Mouse (Mus musculus): ENCODE measurements around the gene Lrrc75a.

The Lrrc75a gene

GRCm38 (mm10) chr11:62615456-62615855, 32.9 kb downstream of the Lrrc75a start:
- no peak for DNase-seq (ENCODE audit: low spot score)

- DNase-seq (ENCODE audit: low spot score) = no peak
Measured at GRCm38 (mm10) chr11:62614876-62615410, 33.4 kb downstream of the Lrrc75a start.

- DNase-seq (ENCODE audit: low spot score) = peak; percentile 86
Measured at GRCm38 (mm10) chr11:62613657-62614365, 34.5 kb downstream of the Lrrc75a start.

GRCm38 (mm10) chr11:62612604-62613003, 35.7 kb downstream of the Lrrc75a start:
- DNase-seq (ENCODE audit: low spot score) = no peak

GRCm38 (mm10) chr11:62610304-62610703, 38.0 kb downstream of the Lrrc75a start:
- no peak for DNase-seq (ENCODE audit: low spot score)

- DNase-seq (ENCODE audit: low spot score) = no peak
Measured at GRCm38 (mm10) chr11:62608826-62609675, 39.3 kb downstream of the Lrrc75a start.

- no peak for DNase-seq (ENCODE audit: low spot score)
Measured at GRCm38 (mm10) chr11:62607952-62608201, 40.4 kb downstream of the Lrrc75a start.

- DNase-seq (ENCODE audit: low spot score) = no peak
Measured at GRCm38 (mm10) chr11:62607170-62607951, 41.0 kb downstream of the Lrrc75a start.

GRCm38 (mm10) chr11:62606299-62607169, 41.8 kb downstream of the Lrrc75a start:
- DNase-seq (ENCODE audit: low spot score) = no peak

GRCm38 (mm10) chr11:62605619-62606298, 42.6 kb downstream of the Lrrc75a start:
- peak; percentile 50 for DNase-seq (ENCODE audit: low spot score)

GRCm38 (mm10) chr11:62604886-62605618, 43.3 kb downstream of the Lrrc75a start:
- DNase-seq (ENCODE audit: low spot score) = no peak

GRCm38 (mm10) chr11:62604123-62604706, 44.1 kb downstream of the Lrrc75a start:
- DNase-seq (ENCODE audit: low spot score) = no peak

- DNase-seq (ENCODE audit: low spot score) = peak; percentile 35
Measured at GRCm38 (mm10) chr11:62603312-62604056, 44.8 kb downstream of the Lrrc75a start.

GRCm38 (mm10) chr11:62602619-62603311, 45.6 kb downstream of the Lrrc75a start:
- peak; percentile 98 for DNase-seq (ENCODE audit: low spot score)

- DNase-seq (ENCODE audit: low spot score) = no peak
Measured at GRCm38 (mm10) chr11:62601732-62602618, 46.3 kb downstream of the Lrrc75a start.

- no peak for DNase-seq (ENCODE audit: low spot score)
Measured at GRCm38 (mm10) chr11:62598571-62598970, 49.8 kb downstream of the Lrrc75a start.

GRCm38 (mm10) chr11:62591904-62592575, 56.3 kb downstream of the Lrrc75a start:
- peak; percentile 83 for DNase-seq (ENCODE audit: low spot score)
